Mouse (Mus musculus) urinary bladder, postnatal 4 days (tissue): ENCODE data around the gene B3gntl1.
"Not testable (repeated sequence)": the region's sequence is repeated elsewhere in the genome, so short reads cannot be mapped to it uniquely, and the experiment has no call there.

ENCODE experiments used
- DNase-seq, 2 experiments: peaks; one replicate each; pipeline ENCODE4 v3.0.0; 2021 to 2022; ENCODE audit warnings: low spot score in 2 of 2

The B3gntl1 gene

DNA sequence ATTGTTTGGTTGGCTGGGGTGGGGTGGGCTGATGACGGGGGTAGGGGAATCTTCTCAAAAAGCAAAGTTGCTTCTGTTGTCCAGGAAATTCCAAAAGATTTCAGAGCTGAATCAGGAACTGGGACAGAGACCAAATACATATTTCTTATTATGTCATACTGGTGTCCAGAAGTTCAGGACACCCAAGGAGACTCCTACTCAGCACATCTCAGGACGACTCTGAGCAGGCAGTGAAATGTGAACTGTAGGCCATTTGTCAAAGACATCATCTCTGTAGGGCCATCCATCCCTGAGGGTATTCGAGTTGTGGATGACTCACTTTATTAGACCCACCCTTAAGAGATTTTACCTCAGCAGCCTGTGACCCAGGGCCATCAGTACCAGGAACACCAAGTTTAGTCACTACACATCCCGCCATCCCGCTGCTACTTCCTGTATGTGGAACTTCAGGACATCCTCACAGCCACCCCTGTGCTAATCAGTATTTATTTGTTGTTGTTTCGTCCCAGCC is 12.6 kb upstream of the B3gntl1 start:
- DNase-seq, result no peak

GRCm38 (mm10) chr11:121683243-121683642 is 10.3 kb upstream of the B3gntl1 start:
- DNase-seq, result no peak

DNA sequence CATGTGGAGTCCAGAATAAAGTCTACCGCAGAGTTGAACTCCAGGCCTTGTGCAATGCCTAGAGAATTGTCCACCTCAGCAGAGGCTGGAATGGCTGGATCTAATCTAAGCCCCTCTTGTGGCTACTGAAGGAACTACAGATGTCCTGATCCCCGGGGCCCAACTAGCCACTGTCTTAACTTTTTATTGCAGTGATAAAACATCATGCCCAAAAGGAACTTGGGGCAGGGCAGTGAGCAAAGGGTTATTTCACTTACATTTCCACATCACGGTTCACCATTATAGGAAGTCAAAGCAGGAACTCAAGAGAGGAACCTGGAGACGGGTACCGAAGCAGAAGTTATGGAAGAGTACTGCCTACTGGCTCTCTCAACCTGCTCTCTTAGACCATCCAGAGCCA is 7.8 kb upstream of the B3gntl1 start:
- DNase-seq, result no peak

DNA sequence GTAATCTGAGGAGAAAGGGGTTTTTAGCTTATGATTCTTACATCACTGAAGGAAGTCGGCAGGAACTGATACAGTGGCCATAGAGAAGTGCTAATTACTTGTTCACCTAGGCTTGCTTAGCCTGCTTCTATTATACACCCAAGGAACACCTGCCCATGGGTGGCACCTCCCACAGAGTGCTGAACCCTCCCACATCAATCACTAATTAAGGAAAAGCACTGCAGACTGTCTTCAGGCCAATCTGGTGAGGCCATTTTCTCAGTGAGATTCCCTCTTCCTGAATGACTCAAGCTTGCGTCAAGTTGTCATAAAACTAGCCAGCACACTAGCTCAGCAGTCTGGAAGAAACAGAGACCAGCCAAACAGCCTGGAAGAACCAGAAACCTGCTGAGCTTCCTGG is 6.6 kb upstream of the B3gntl1 start:
- no peak for DNase-seq

GRCm38 (mm10) chr11:121676836-121677235 is 3.9 kb upstream of the B3gntl1 start:
- DNase-seq, result no peak

DNA sequence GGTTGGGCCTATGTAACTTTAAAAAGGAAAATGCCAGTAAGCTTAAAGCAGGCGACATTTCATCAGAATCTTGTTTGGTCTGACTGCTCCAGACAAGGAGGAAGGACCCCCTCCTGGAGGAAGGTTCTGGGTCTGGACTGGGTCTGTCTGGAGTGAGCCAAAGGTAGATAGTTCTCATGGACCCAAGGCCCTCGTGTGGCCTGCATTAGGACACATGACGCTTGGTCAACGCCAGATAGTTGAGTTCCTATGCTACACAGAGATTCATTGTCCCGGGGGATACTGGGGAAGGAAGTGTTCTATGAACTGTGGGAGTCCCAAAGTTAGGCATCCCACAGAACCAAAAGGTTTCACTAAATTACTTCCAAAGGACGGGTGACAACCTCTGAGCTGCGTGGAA is 676 bp upstream of the B3gntl1 start:
- no peak for DNase-seq

GRCm38 (mm10) chr11:121672312-121672989 is 502 bp downstream of the B3gntl1 start:
- no peak for DNase-seq

- DNase-seq, result no peak
These were observed 2.0 kb downstream of the B3gntl1 start for GRCm38 (mm10) chr11:121670926-121671325.

DNA sequence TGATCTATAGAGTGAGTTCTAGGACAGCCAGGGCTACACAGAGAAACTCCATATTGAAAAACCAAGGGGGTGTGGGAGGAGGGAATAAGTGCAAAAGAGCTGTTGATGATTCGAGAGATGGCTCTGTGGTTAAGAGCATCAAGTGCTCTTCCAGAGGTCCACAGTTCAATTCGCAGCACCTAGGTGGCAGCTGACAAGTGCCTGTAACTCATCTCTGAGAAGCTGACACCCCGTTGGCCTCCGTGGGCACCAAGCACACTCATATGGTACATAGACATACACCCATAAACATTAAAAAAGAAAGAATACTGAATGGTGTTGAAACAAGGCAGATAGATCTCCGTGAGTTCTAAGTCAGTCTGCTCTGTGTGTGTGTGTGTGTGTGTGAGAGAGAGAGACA is 4.2 kb downstream of the B3gntl1 start:
- no peak for DNase-seq

DNA sequence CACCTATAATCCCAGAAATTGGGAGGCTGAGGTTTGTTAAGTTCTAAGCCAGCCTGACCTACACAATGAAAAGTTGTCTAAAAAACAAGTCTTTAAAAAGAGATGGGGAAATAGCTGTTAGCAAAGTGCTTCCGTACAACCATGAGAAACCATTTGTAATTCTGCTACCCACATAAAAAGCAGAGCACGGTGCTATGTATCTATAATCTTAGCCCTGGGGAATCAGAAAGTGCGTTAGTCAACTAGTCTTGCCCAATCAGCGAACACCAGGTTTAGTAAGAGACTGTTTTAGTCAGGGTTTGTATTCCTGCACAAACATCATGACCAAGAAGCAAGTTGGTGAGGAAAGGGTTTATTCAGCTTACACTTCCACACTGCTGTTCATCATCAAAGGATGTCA is 5.4 kb downstream of the B3gntl1 start:
- DNase-seq, result no peak

- DNase-seq, result no peak
These were observed 11.8 kb downstream of the B3gntl1 start for GRCm38 (mm10) chr11:121661116-121661515.

DNA sequence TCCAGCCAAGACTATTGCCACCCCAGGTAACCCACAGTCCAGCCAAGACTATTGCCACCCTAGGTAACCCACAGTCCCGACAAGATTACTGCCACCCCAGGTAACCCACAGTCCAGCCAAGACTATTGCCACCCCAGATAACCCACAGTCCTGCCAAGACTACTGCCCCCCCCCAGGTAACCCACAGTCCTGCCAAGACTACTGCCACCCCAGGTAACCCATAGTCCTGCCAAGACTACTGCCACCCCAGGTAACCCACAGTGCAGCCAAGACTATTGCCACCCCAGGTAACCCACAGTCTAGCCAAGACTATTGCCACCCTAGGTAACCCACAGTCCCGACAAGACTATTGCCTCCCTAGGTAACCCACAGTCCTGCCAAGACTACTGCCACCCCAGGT is 12.3 kb downstream of the B3gntl1 start:
- DNase-seq, result not testable (repeated sequence)

DNA sequence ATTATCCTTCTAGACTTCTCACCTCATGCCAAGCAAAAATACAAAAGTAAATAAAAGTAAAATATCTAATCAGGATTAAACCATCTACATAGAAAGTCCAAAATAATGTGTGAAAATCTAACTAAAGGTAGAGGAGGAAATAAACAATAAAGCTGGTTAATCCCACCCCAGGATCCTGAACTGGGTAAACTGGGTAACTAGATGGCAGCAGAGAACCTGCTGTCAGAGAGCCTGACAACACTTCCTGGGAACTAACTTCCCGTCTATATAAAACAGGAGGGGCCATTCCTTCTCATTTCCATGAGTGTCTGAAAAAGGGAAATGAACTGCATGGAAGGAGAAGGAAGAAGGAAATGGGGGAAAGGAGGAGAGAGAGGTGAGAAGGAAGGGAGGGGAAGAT is 14.8 kb downstream of the B3gntl1 start:
- DNase-seq, result no peak

DNA sequence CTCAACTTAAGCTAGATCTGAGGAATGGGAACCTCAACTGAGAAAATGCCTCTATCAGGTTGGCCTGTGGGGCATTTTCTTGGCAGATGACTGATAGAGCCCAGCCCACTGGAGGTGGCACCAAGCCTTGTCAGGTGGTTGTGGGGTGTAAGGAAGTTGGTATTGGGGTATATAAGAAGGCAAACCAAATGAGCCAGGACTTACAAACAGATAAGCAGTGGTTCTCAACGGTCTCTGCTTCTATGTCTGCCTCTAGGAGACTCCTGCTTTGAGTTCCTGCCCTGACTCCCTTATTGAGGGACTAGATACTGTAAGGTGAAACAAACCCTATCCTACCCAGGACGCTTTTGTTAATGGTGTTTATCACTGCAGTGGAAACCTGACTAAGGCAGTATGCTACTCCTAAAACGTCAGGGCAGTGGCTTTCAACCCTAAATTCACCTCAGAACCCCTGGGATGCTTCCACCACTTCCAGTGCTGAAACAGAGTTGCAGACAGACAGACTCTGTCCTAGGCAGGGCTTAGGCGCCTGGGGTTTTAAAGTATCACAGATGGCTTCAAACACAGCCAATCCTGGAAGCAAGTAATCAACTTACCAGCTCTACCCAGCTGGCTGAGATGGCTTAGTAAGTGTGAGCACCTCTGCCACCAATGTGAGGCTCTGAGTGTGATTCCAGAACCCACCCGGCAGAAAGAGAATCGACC is 17.0 kb downstream of the B3gntl1 start:
- DNase-seq, result no peak

- no peak for DNase-seq
These were observed 17.7 kb downstream of the B3gntl1 start for GRCm38 (mm10) chr11:121655166-121655806.

DNA sequence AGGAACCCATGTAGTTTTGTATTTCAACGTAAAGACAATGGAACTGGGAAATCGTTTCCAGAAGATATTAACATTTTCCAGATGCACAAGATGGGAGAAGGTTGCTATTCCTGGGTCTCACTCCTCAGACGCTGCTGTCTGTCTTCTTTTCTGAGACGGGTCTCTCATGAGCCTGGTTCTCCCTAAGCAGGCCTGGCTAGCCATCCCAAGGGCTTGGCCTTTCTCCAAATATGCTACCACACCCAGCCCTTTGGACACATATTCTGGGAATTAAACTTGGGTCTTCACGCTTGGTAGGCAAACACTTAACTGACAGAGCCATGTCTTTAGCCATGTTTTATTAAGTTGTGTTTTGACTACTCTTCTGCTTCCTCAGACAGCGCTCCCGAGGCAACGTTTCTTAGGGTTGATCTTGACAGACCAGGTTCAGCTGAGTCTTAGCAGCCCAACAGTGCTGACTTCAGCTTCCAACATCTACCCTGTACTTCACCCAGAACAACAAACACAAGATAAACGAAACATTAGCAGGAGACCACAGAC is 18.5 kb downstream of the B3gntl1 start:
- DNase-seq, result no peak

GRCm38 (mm10) chr11:121653631-121654030 is 19.3 kb downstream of the B3gntl1 start:
- no peak for DNase-seq

DNA sequence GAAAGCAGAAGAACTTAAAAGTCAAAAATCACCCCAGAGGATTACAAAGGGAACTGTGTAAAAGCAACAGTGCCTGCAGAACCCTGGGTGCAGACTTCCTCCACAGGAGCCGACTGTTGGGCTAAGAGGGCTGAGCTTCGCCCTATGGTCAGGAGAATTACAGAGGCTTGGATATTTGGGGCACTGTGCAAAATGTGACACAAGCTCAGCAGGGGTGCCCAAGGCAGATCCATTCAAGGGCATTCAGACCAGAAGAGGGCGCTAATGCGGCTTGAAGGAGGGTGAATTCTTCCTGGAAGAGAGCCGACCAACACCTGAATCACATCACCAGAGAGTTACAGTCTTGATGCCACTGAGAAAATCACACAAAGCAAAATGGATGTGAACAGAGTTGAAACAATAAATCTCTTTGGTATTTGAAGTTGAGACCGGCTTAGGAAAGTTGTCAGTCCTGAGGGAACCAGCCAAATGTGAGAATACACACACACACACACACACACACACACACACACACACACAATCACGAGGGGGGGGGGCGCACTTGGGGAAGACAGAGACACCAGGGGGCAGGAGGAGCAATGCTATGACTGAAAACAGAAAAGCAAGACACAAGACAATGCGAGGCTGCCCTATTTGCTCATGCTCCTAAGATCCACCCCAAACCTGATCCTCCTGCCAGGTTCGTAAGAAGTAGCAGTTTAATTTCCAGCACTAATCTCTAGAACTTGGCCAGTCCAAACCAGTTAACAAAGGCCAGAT is 20.2 kb downstream of the B3gntl1 start:
- peak in 1 of 2 experiments; percentile 73 for DNase-seq

DNA sequence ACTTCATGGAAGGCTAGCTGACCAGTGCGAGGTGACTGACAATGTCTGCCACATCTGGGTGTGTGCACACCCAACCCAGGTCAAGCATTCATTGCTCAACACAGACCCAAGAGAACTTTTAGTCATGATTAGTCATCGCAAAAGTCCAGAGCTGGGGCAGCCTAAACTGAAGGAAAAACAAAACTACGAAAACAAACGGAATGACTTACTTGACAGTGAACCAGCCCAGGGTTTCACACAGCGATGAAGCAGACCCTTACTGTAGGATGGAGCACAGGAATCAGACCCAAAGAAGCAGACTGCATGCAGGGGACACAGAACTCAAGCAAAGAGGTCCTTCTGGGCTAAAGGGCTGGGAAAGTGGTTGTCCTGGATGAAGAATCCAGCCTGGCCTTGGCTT is 21.0 kb downstream of the B3gntl1 start:
- no peak for DNase-seq

- DNase-seq, result no peak
These were observed 21.4 kb downstream of the B3gntl1 start for GRCm38 (mm10) chr11:121651556-121651955.

- no peak for DNase-seq
These were observed 22.3 kb downstream of the B3gntl1 start for GRCm38 (mm10) chr11:121650668-121651067.

DNA sequence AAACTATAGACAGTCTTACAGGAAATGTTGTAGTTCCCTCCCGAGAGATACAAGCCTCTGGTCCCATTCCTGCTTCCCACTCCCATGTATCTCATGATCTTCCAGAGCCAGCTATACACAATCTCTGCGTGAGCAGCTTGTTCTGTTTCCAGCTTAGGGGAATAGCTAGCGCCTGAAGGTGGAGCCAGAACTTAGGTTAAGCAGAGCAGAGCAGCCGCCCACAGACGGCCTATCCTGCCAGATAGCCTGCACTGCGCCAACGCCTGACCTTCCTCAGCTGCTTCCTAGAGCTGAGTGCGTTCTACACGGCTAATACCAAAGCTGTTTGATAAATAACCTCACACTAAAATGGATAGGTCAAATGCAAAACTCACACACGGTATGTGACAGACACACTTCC is 23.1 kb downstream of the B3gntl1 start:
- peak in 1 of 2 experiments; percentile 45 for DNase-seq
